Mouse (Mus musculus) bone marrow, adult 2 months (tissue): ENCODE data around the gene Dpep3. TPM values are rescaled to one million over a fixed set of nuclear protein-coding genes. Genes with fewer than 3 reads are reported as not detected.

Experiments used
- H3K27ac ChIP-seq: fragments of 200-500 bp; 2 replicates; pipeline ENCODE4 v1.5.1; 2012; ENCODE audit warnings: low read depth, mild to moderate bottlenecking, control low read depth, inconsistent platforms, low read length; ENCODE audit not compliant: control insufficient read depth, poor library complexity, insufficient read depth
- H3K4me1 ChIP-seq: fragments of 200-500 bp; 2 replicates; pipeline ENCODE4 v1.6.1; 2011; ENCODE audit warnings: low read length; ENCODE audit not compliant: control insufficient read depth, insufficient read depth
- H3K4me3 ChIP-seq: fragments of 200-500 bp; replicated peaks from 2 replicates; pipeline ENCODE3; 2011; ENCODE audit warnings: mild to moderate bottlenecking, low read depth, low read length, control low read depth; ENCODE audit not compliant: control insufficient read depth
- CTCF ChIP-seq: fragments of 200-500 bp; IDR thresholded peaks from 2 replicates; pipeline ENCODE4 v1.5.1; 2011; ENCODE audit warnings: low read length, control low read depth; ENCODE audit not compliant: control insufficient read depth, insufficient read depth
- POLR2A ChIP-seq: fragments of 200-500 bp; IDR thresholded peaks from 2 replicates; pipeline ENCODE4 v1.6.1; 2011; ENCODE audit warnings: low read depth, mild to moderate bottlenecking, control low read depth, low read length, borderline replicate concordance; ENCODE audit not compliant: control insufficient read depth
- WGBS: fragments of 180-500 bp; shearing (Covaris S2); methylation state at CpG from one replicate; pipeline ENCODE4 v1.1.7; 2018; 5-methylcytosine and 5-hydroxymethylcytosine counted together
- polyA plus RNA-seq: library from polyadenylated mRNA; stranded (reverse); fragments of >200 nt; gene quantifications from 2 replicates; pipeline ENCODE4 v1.2.4, GENCODE M21; 2011; ENCODE audit warnings: low replicate concordance; ENCODE audit not compliant: missing spikeins, insufficient read depth, insufficient read length

Gene Dpep3
- polyA plus RNA-seq, 1 experiment, result not detected

GRCm38 (mm10) chr8:105969367-105969766, 9.9 kb downstream of the Dpep3 start:
- H3K4me3 ChIP-seq, result no peak overlapping the region
- TF ChIP-seq CTCF (no peak), POLR2A (no peak)
- H3K4me1 ChIP-seq, result peaks cover 2% of the 10 kb centered on the region; the same call in 1 of the 2 replicates
- no peak overlapping the region for H3K27ac ChIP-seq
- 70% methylated on average over 1 of the region's 1 CpGs for WGBS

- peak overlapping the region; percentile 18 for H3K4me3 ChIP-seq
- 12% methylated on average over 19 of the region's 19 CpGs for whole genome bisulfite sequencing
- no peak for TF ChIP-seq CTCF
- no peak for TF ChIP-seq POLR2A
- peaks cover 2% of the 10 kb centered on the region; the same call in 1 of the 2 replicates for H3K4me1 ChIP-seq
- peak overlapping the region; percentile 70 for H3K27ac ChIP-seq
These were observed 12.4 kb downstream of the Dpep3 start for GRCm38 (mm10) chr8:105966692-105967311.

DNA sequence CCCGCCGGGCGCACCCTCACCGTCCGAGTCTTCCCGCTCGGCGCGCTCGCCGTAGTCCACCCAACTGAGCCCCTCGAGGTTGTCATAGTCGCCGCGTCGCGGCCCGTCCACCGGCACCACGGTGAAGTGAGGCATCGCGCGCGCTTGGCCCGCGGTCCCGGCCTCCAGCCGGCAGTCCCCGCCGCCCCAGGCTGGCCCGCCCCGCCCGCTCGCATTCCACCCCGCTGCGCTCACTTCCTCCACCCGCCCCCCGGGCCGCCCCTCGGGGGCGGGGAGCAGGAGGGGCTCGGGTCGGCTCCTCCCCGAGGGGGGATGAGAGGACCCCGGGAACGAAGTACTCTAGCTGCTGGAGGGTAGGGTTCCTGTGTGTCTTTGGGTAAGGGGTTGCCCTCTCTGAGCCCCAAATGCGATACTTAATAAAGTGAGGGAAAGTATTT, 13.3 kb downstream of the Dpep3 start, which contains the start of gene Slc12a4:
TSS of gene Slc12a4 (minus strand) at position 193 of the 437 bp plus-strand sequence.
- Histone ChIP-seq H3K4me3 (peak within 1 kb of the TSS; percentile 78), H3K4me1 (peaks cover 2% of the 10 kb centered on the region; the same call in 1 of the 2 replicates), H3K27ac (peak within 1 kb of the TSS; percentile 70)
- no peak for TF ChIP-seq CTCF
- TF ChIP-seq POLR2A, result peak; percentile 53; the same call in 1 of the 2 replicates
- whole genome bisulfite sequencing, result under 1% methylated on average over 47 of the region's 47 CpGs

DNA sequence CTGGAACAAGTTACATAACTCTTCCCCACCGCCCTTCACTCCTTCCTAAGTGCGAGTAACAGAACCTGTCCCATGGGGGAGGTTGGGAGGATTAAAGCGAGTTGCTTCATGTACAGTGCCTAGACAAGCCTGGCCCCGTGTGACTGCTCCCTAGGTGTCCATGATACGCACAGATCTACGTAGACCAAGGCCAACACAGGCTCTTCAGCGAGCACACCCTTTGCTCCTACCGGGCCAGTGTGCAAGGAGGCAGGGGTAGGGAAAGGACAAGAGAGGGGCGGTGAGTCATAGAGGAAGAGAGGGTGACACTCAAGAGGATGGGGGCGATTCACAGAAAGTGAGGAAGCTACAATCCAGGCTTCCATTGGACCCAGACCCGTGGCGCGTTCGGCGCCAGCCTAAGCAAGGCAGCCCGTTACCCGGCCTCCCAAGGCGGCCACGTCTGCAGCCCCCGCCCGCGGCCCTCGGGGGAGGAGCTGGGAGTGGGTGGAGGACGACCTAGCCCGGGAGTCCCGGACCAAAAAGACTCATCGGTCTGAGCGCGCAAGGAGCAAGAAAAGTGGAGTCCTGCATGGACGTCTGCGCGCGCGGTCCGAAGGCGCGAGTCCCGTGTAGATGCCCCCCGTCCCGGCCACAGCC, 13.8 kb downstream of the Dpep3 start:
- H3K4me3 ChIP-seq, result peak overlapping the region; percentile 78
- peaks cover 2% of the 10 kb centered on the region; the same call in 1 of the 2 replicates for H3K4me1 ChIP-seq
- WGBS, result 3% methylated on average over 40 of the region's 40 CpGs
- TF ChIP-seq POLR2A (no peak), CTCF (no peak)
- peak overlapping the region; percentile 61; the same call in 1 of the 2 replicates for H3K27ac ChIP-seq

DNA sequence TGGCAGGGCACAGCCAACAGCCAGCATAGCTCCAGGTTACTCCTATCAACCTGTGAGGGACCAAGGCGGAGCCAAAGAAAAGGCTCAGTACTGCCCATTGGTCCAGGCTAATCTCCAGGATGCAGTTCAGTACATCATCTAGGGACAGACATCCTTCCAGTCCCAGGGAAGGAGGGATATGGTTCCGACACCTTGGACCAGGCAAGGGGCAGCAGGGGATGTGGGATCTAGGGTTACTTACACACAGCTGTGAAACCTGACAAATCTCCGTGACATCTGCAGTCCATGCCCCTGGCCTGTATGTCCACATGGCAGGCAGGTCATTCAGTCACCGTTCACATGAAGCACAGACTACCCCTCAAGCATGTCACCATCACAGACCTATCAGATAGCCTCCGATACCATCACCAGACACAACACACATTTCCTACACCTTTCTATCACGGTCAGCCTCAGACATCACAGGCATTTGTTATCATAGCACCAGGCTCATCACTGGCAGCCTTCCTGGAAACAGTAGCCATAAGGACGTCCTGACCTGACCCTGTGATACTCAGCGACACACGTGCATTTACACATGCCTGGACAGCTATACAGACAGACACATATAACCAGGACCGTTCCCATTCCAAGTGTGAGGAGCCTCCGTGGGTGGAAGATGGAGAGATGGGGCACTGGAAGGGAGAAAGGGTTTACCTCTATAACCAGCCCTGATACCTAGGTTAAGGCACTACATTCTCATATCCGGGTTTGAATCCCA, 14.5 kb downstream of the Dpep3 start:
- Histone ChIP-seq H3K4me1 (peaks cover 2% of the 10 kb centered on the region; the same call in 1 of the 2 replicates), H3K27ac (no peak overlapping the region), H3K4me3 (peak overlapping the region; percentile 78)
- TF ChIP-seq POLR2A (no peak), CTCF (no peak; the same call in 1 of the 2 replicates)
- WGBS, result 72% methylated on average over 12 of the region's 12 CpGs

DNA sequence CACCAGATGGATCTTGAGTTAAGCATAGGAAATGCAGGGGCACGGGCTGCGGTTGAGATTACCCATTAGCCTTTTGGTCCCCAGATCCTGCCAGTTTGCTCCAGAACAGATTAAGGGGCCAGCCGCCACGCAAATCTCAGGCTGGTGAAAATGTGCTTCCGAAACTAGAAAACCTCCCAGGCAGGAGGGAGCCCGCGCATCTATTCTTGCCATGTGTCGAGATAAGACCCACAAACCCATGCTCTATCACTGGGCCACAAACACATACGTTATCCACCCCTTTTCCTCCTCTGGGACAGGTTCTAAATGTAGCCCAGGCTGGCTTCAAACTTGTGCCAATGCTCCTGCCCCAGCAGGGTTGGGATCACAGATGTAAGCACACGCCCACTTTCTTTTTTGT, 17.7 kb downstream of the Dpep3 start:
- Histone ChIP-seq H3K4me1 (peaks cover 2% of the 10 kb centered on the region; the same call in 1 of the 2 replicates), H3K27ac (no peak overlapping the region), H3K4me3 (no peak overlapping the region)
- TF ChIP-seq POLR2A (no peak), CTCF (no peak)
- 55% methylated on average over 10 of the region's 10 CpGs for WGBS

GRCm38 (mm10) chr8:105961101-105961500, 18.1 kb downstream of the Dpep3 start:
- WGBS, result 71% methylated on average over 14 of the region's 14 CpGs
- H3K4me1 ChIP-seq, result peaks cover 2% of the 10 kb centered on the region; the same call in 1 of the 2 replicates
- no peak overlapping the region for H3K4me3 ChIP-seq
- H3K27ac ChIP-seq, result no peak overlapping the region
- TF ChIP-seq CTCF (no peak), POLR2A (no peak)

DNA sequence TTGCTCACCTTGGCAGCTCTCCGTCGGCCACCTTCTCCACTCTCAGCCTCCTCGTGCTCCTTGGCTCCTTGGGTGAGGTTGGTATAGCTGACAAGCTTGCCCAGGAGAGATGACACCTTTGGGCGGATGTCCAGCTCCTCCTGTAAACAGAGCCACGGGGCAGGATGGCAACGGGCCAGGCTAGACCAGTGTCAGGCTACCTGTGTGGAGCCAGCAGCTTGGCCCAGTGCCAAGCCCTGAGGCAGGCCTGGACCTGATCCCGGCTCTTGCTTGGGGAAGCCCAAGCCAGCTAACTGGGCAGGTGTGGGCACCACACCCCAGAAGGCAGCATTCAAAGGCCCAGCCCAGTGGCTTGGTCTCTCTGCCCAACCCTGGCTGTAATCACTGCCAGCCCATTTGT, 19.9 kb downstream of the Dpep3 start:
- TF ChIP-seq CTCF (no peak), POLR2A (no peak)
- Histone ChIP-seq H3K27ac (no peak overlapping the region), H3K4me3 (no peak overlapping the region), H3K4me1 (no peaks in the 10 kb centered on the region)
- 88% methylated on average over 7 of the region's 7 CpGs for WGBS
